Mouse (Mus musculus) lung, adult 2 months (tissue): ENCODE measurements at regions not wholly inside any gene's neighbourhood (a gene's known extent, or its start where the extent isn't known, plus 50 kb on each side); places are given as distances from the start of the nearest gene placed in this dataset.
A peak's percentile ranks its signal among the peaks of the same experiment; 100 is the strongest.

Experiments used
- DNase-seq: peaks from one replicate; pipeline ENCODE4 v3.0.0; 2022
- H3K4me1 ChIP-seq: fragments of 200-500 bp; 2 replicates; pipeline ENCODE4 v1.6.1; 2011; ENCODE audit warnings: low read length; ENCODE audit not compliant: control insufficient read depth, insufficient read depth
- H3K4me3 ChIP-seq: fragments of 200-500 bp; replicated peaks from 2 replicates; pipeline ENCODE3; 2011; ENCODE audit warnings: low read depth, mild to moderate bottlenecking, control low read depth, low read length; ENCODE audit errors: extremely low read depth
- CTCF ChIP-seq: fragments of 200-500 bp; IDR thresholded peaks from 2 replicates; pipeline ENCODE4 v1.5.1; 2011; ENCODE audit warnings: mild to moderate bottlenecking, low read length, control low read depth; ENCODE audit not compliant: insufficient read depth
- POLR2A ChIP-seq: fragments of 200-500 bp; IDR thresholded peaks from 2 replicates; pipeline ENCODE4 v1.6.1; 2011; ENCODE audit warnings: low read depth, mild to moderate bottlenecking, control low read depth, low read length, borderline replicate concordance; ENCODE audit errors: extremely low read depth
- WGBS: fragments of 180-500 bp; shearing (Covaris S2); methylation state at CpG from one replicate; pipeline ENCODE4 v1.1.7; 2018; 5-methylcytosine and 5-hydroxymethylcytosine counted together

DNA sequence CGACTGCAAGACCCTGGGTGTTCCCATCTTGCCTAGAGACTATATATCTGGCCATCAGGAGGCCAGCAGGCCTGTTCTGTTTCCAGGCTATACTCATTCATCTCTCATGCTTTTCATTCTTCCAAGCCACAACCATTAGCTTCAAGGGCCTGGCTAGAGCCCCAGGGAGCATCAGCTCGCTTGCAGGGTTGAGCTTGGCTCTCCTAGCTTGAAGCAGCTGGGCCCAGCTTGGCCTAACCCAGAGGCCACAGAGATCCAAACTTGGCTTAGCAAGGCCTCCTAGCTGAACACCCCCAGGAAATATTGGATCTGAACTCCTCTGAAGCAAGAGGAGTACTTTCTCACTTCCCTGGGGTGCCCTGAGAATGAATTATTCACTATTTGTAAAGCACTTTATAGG, 50.3 kb upstream of the 3425401B19Rik start:
- WGBS, result 61% methylated on average over 2 of the region's 2 CpGs
- H3K4me3 ChIP-seq, result no peak overlapping the region
- no peaks in the 10 kb centered on the region for H3K4me1 ChIP-seq
- TF ChIP-seq CTCF (no peak), POLR2A (no peak)
- DNase-seq, result peak; percentile 7
